Mouse (Mus musculus) natural killer cell, adult 2 months (primary cell): ENCODE measurements around the gene Casp14.

Experiments used
- DNase-seq, 2 experiments: peaks; one replicate each; pipeline ENCODE4 v3.0.0; 2022; ENCODE audit warnings: low spot score in 2 of 2

Gene Casp14

DNA sequence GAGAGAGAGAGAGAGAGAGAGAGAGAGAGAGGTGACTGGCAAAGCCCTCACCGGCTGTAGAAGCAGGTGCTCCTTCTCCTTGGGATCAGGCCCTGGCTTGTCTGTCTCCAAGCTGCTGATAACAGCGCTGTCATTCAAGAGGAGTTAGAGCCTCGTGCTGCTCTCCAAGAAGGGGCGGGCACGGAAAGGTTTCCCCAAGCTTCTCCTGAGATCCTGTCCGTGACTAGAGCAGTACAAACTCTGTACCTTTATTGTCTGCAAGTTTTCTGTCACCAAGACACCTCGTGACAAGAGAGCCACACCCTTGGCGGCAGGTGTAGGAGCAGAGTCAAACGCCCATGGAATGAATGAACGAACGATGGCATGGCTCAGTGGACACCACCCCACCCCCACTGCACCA, at the start of gene Casp14:
Casp14 (minus strand) TSS at position 239 of the 400 bp plus-strand sequence.
- no peak for DNase-seq

DNA sequence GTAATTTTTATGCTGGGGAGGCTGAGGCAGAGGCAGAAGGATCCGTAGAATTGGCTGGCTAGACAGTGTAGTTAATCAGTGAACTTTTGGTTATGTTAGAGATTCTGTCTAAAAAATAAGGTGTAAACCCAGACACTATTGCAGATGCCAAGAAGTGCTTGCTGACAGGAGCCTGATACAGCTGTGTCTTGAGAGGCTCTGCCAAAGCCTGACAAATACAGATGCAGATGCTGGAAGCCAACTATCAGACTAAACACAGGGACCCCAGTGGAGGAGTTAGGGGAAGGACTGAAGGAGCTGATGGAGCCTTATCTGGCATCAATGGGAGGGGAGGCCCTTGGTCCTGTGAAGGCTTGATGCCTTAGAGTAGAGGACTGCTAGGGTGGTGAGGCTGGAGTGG, 47.5 kb upstream of the Casp14 start:
- DNase-seq = no peak

DNA sequence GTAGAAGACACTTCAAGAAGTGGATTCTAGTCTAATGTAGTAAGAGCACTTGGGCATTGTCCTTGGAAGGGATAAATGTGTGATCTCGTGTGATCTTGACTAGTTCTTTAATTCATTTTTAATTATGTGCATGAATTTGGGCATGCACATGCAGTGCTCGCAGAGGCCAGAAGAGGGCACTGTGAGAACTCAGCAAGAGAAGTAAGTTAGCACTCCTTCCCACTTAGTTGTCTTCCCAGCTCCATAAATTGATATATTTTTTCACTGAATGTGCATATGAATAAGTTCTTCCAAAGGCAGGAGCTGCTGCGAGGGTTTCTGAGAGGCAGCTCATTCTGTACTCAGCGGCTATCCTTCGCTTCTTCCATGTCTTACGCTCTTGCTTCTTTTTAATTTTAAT, 37.9 kb upstream of the Casp14 start:
- DNase-seq = peak in 1 of 2 experiments; percentile 21

DNA sequence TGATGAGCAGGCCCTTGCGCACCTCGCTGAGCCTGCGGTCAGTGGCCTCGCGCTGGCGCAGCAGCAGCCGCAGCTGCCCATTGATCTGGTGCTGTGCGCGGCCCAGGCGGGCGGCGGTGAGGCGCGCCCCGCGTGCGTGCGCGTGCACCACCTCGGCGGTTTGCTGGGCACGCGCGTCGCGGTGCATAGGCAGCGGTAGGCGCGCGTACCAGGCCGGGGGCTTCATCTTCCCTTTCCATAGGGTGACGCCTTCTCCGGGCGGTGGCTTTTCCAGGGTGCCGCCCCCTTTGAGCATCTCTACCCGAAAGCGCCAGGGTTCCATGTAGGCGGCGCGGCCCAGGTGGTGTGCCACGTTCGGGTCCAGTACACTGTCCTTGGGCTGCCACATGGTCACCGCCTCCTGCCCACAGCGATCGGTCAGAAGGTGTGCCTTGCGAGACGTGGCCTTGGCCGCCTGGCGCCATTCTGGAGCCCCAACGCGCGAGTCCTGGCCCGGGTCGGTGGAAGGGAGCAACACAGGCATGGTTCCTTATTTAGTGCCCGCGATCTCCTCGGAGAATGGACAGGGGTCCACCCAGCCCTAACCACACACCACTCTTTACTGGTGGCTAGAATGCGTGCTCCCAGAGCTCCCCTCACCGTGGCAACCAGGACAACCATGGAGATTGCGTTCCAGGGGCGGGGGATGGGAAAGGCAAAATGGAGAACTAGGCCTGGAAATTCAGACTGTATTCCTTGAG, 34.5 kb upstream of the Casp14 start, which contains the start of gene Ccdc105:
Ccdc105 (minus strand) TSS at position 614 of the 740 bp plus-strand sequence.
- DNase-seq = no peak

DNA sequence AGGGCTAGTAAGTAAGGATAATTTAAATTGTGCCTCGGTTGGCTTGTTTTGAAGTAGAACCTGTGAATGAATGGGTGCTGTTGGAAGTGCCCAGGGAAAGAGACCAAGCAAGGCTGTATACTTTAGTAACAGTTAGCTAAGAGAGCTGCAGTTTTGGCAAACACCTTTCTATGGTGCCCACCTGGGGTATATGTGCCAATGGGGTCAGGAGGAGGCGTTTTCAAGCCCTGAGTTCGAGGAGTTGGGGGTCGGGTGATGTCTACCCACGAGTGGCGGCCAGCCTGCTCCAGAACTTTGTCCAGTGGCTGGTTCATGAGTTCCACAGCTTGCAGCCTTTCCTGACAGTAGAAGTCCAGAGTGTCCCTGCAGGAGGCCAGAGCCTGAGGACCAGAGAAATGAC, 30.9 kb upstream of the Casp14 start:
- DNase-seq = no peak

DNA sequence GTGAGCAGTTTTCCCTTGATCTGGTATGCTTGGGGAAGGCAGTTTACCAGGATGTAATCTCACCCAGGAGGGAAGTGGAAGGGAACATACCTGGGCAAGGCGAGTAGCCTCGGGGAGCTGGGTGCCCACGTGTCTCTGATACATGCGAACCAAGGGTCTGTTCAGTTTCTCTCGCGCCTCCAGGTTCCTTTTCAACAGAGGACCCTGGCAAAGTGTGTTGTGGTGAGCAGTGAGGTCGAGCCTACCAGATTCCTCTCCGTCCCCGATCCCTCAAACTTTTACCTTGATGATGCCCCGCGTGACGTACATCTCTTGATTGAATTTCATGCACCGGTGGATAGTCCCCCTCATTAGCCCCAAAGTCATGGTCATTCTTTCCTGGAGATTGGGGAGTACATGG, 30.1 kb upstream of the Casp14 start:
- no peak for DNase-seq

DNA sequence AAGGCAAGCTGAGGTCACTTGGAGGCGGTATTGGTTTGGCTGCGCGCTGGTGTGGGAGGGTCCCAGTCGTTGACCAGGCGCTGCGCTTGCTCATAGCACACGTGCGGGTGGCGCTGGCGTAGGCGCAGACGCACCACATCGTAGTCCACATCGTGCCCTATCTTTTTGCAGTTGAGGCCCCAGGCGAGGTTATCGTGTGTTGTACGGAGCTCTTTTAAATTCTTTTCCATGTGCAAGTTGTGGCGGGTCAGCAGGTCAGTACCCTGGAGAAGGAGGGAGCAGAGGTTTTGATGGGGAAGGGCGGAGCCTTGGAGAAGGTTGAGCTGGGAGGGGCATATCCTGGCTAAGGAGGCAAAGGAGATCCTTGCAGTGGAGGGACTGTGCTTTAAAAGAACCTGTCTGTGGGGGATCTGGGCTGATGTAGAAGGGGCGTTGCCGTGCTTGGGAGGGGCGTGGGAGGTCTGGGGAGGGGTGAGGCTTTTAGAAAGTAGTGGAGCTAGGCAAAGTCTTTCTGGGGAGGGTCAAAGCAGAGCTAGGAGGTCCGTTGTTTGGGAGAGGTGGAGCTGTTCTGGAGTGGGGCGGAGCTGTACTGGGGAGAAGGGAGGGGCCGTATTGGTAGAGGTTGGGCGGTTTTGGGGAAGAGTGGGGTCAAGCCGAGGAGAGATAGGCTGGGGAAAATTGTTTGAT, 29.1 kb upstream of the Casp14 start:
- no peak for DNase-seq

DNA sequence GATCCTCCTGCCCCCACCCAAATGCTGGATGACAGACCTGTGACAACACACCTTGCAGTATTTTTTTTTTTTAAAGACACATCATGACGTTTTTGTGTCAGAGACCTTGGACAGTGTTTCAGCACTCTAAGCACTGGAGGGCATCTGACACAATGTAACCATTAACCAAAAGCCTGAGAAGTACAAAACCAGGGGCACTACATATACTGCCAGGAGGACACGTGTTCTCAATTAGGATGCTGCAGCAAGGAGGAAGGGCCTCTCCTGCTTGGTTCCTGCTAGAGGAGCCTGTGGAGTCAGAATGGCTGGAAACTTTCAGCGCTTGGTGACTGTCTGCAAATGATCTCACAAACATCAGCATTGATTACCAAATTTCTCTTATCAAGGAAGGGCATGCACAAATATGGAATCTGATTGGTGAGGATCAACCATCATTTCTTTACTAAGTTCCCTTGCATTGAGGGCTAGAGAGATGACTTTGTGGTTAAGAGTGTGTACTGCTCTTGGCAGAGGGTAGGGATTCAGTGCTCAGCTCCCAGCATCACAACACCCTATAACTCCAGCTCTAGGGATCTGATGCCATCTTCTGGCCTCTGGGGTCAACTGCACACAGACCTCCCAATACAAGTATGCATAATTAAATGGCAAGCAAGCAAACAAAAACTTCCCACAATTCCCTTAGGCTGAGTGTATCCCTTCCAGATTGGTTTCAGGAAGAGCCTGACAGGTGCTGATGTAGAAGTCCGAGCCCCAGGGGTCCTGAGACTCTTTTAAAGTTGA, 27.5 kb upstream of the Casp14 start:
- DNase-seq = no peak

DNA sequence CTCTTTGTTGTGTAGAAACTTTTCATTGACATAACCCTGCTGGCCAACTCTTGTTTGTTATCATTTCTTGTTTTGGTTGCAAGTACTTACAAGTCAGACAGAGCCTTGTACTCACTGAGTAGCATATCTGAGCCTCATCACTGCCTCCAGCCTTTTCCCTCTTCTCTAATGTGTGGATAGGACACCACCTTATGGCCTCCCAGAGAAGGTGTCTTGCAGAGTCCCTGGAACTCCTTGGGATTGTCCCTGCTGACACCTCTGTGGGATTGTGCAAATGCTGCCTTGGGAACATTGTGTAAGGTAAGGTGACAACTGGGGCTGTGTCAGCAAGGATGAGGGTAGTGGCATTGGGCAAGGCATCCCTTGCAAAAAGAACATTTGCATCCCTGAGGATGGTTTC, 25.6 kb upstream of the Casp14 start:
- no peak for DNase-seq

DNA sequence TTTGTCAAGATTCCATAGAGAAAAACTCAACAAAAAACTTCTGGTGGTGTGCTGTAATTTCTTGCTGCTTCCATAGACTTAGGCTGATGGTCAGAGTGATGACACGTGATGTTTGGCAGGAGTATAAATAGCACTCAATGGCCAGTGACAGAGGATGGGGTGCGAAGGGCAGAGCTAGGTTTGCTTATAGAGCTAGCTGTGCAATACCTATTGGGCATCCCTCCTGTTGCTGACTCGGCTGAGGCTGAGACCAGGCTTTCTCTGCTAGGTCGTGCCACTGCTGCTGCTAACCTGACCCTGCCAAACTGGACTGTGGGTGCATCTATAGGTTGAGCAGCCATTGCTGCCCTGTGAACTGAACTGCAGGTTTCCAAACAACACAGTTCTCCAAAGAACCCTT, 21.7 kb upstream of the Casp14 start:
- DNase-seq = no peak

DNA sequence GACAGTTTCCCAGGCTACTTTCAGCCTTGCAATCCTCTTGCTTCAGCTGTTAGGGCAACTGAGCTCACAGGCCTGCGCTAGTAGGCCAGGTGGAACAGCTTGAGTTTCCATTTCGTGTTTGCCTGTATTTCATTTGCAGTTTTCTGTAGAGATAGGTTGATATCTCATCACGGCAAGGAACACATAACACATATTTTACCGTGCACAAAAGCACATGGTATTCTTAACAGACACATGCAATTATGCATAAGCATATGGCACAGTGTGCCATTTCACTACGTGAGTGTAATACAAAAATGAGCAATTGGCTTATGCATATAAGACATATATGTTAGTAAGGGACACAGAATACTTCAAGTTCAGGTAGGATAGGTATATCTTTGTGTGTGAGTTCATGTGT, 9.8 kb upstream of the Casp14 start:
- DNase-seq = no peak

DNA sequence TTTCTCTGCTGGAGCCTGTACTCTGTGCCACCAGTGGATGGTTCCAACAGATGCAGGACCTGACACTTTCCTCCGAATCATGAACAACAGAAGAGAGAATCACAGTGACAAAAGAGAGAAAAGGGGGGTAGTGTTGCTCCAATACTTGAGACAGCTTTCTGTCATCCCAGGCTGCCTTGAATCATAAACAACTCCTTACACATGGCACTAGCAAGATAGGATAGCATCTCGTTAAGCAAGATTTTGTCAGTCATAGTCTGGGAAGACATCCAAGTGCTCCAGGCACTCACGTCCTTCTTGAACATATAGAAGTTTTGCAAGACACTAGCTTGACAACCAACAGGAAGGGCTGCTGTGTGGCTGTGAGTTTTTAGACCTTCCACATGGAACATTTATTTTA, 8.9 kb upstream of the Casp14 start:
- DNase-seq = no peak

DNA sequence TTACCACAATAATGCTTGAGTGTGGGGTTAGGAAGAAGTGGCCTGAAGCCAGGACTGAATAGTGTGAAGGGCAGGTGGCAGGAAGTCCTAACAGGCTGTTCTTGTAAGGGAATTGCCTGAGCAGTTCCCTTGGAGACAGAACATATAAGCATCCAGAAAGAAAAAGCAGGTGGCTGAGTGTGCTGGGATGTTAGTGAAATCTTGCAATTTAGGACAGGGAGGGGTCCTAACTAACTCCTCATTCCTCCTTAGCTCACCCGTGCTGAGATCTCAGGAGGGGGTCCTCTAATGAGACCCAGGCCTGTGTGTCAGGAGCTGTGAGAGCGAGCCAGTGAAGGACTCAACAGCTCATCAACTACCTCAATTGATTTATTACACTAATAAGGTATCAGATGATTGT, 5.3 kb upstream of the Casp14 start:
- DNase-seq = no peak

DNA sequence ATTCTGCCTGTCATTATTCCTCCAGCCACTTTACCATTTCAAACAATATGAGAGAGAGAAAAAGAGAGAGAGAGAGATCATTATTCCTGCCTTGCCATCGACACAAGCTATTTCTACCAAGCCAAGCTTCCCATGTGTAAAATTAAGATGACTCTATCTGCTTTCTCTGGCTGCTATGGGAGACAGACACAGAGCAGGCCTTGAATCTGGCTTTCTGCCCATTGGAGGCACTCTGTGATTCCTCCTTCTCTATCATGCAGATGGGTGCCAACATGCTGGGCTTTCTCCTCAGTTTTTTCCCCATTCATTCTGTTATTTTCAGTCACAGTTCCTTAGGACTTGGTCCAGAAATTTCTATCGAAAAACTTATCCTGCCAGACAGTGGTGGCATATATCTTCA, 4.6 kb upstream of the Casp14 start:
- DNase-seq = no peak

DNA sequence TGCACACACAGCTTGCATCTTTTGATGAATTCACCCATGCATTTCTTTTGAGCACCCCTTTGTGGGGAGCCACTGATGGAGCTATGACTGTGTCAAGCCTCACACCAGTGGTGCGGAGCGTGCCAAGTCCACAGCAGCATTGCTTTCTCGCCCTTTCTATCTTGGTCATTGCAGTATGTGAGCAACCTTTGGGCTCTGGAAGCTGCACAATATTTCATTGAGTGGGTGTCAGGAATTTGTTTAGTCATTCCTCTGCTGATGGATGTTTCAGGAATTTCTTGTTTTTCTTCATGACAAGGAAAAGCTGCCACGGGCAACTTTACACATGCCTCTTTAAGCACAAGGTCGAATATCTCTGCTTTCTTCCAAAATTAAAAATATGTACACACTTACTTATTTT, 3.9 kb upstream of the Casp14 start:
- no peak for DNase-seq

DNA sequence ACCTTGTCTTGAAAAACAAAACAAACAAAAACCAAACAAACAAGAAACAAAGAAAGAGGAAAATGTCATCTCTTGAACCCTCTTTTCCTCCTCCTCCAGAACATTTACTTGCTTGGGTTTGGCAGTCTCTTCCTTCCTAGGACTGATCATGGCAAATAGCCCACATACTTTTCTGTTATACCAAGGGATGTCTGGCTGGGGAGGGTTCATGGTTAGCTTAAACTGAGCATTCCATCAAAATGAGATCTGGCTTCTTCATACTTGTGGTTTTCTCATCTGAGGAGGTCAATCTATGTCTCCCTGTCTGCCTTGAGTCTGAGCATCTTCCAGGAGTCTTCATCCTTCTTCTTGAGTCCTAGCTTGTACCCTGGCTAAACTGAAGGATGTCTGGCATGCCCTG, 1.9 kb downstream of the Casp14 start:
- DNase-seq = no peak

DNA sequence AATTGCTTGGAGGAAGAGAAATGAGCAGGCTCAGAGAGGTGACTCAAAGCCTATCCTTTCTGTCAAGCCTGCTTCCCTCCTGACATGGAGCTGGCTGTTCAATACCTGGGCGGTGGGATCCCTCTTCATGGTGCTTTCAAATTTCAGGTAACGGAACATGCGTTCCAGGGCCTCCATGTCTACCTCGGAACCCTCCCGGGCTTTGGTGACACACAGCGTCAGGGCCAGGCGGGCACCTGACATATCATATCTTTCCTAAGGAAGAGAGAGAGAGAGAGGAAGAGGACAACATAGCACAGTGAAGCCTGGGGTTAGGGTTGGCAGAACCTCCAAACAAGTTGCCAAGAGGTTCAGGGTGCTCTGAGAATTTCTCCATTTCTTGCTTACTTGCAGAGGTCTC, 2.9 kb downstream of the Casp14 start:
- no peak for DNase-seq

DNA sequence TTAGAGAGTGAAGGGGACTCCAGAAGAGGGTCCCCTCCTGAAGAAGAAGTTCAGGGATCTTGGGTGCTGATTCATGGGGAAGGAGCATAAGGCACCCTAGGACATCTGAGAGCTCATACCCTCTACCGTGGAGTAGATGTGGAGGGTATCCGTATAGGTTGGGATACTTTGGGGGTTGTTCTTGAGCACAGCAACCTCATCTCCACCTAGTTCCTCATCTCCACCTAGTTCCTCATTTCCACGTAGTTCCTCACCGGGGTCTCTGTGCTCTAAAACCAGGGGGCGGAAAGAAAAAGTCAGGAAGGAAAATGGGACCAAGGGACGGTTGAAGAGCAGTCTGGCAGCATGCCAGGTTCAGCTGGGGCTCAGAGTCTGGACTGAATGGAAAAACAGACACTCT, 4.0 kb downstream of the Casp14 start:
- DNase-seq = no peak

DNA sequence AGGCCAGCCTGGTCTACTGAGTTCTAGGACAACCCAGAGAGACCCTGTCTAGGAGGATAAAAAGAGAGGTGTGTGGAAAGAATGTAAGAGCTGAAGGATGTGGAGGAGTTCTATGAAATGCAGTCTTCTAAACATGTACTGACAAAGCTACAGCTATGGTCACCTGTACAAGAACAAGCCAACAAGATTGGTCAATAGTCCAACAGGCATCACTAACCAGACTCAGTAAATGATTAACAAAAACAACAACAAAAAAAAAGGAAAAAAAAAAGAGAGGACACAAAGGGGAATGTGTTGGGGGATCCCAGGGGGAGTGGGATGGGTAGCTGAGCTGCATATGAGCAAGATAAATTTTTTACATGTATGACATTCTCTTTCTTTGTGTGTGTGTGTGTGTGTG, 7.4 kb downstream of the Casp14 start:
- DNase-seq = no peak

DNA sequence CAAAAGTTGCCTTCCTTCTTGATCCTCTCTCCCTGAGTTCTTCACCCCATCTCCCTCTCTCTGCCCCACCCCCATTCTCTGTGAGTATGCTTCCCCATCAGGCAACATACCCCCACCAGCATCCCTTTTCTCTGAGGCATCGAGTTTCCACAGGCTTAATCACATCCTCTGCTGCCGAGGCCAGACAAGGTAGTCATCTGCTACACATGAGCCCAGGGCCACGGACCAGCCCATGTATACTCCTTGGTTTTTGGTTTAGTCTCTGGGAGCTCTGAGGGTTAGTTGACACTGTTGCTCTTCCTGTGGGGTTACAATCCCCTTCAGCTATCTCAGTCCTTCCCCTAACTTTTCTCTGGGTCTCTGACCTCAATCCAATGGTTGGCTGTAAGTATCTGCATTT, 17.2 kb downstream of the Casp14 start:
- DNase-seq = no peak

DNA sequence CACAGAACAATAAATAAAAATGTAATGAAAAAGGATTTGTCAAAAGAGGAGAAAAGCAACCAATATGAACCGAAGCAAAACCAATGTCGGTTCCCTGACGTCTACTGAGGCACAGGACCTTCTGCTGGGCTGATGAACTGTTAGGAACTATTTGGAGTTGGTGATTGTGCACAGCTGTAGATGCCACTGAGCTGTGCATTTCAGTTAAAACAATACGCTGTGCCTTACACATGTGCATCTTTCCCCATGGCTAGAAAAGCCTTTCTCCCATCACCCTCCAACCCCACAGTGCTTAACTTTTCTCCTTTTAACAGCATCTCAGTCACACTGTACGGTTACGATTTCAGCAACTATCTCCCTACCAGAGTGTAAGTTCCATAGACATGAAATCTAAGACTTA, 28.1 kb downstream of the Casp14 start:
- DNase-seq = no peak

DNA sequence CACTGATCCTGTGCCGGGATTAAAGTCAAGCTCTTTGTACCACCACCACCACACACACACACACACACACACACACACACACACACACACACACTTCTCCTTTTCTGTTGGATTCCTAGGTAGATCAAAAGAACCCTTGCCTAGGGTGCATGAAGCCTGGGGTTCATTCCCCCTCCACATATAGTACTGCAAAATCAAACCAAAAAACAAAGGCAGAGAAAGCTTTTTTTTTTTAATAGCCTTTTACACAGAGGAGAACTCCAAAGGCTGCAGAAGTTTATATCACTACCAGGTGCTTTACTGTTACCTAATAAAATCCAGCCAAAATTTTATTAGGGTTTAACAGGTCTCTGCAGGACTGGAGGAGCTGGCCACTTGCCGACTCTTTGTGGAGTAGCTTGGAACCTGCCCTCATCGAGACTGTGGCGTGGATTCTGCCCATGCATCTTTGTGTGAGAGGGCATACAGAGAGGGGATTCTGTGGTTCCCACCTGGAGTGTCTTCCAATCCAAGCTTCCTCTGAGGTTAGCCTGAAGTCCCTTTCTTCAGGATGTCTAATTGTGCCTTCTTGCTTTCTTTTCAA, 31.0 kb downstream of the Casp14 start:
- DNase-seq = no peak
